Mouse (Mus musculus): Measurements from ENCODE around the gene Kif27.

- no peak for TF ChIP-seq HCFC1 (IDR thresholded peaks at IDR 0.05; ENCODE audit: borderline replicate concordance, insufficient read depth, low read length)
- TF ChIP-seq ZNF384 (IDR thresholded peaks at IDR 0.05; ENCODE audit: low read depth, low read length): no peak
- no peak for TF ChIP-seq CHD2 (IDR thresholded peaks at IDR 0.05; ENCODE audit: low read depth, low read length)
- no peak for TF ChIP-seq MAFK (IDR thresholded peaks at IDR 0.05; ENCODE audit: insufficient read depth, low read depth, low read length)
- no peak for TF ChIP-seq ZC3H11A (IDR thresholded peaks at IDR 0.05; ENCODE audit: borderline replicate concordance, low read depth, low read length)
Observed at GRCm38 (mm10) chr13:58253268-58253667, 105.7 kb downstream of the Kif27 start.
